ENCODE assay signal across 19 mouse cellular contexts in the genomic region with DNA sequence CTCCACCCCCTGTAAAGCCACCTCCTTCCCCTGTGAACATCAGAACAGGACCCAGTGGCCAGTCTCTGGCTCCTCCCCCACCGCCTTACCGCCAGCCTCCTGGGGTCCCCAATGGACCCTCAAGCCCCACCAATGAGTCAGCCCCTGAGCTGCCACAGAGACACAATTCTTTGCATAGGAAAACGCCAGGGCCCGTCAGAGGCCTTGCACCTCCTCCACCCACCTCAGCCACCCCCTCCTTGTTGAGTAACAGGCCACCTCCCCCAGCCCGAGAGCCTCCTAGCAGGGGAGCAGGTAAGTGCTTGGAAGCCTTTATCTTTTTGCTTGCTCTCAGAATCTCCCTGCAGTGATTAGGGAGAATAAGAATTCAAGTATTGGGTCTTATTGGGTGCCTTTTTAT. TPM values are rescaled to one million over a fixed set of nuclear protein-coding genes. Genes with fewer than 3 reads are reported as not detected.
DNase-seq lines count a peak whose midpoint lies in the region; ATAC-seq and TF ChIP-seq lines count a peak whose summit lies in the region.
"Had no signal": no experiment of that assay in that cellular context is flagged by ENCODE, and none has a peak within 500 bp of the region (broad histone marks: within the 10 kb centered on the region; RNA-seq: fewer than 3 reads in every experiment).

No protein-coding gene starts in this region.

- H3K4me1 ChIP-seq in heart, embryonic 13.5 days, result no peaks in the 10 kb centered on the region
- peaks cover 59% of the 10 kb centered on the region for H3K4me1 ChIP-seq in E14TG2a.4 (replicated peaks; ENCODE audit: low read depth, low read length)
- no peaks in the 10 kb centered on the region for H3K4me1 ChIP-seq in embryonic facial prominence, embryonic 11.5 days (ENCODE audit: control insufficient read depth, insufficient read depth, low read length)
- H3K4me1 ChIP-seq in limb, embryonic 15.5 days, result no peaks in the 10 kb centered on the region

- H3K36me3 ChIP-seq in heart, embryonic 13.5 days, result peaks cover 98% of the 10 kb centered on the region
- H3K36me3 ChIP-seq in E14TG2a.4 (ENCODE audit: insufficient read depth, low read length), result peaks cover 80% of the 10 kb centered on the region
- H3K36me3 ChIP-seq in embryonic facial prominence, embryonic 11.5 days (replicated peaks; ENCODE audit: control insufficient read depth, insufficient read depth, low read depth, low read length), result peaks cover 22% of the 10 kb centered on the region
- H3K36me3 ChIP-seq in limb, embryonic 15.5 days, result peaks cover 94% of the 10 kb centered on the region

- no peak for DNase-seq in heart, postnatal 4 days
- DNase-seq in embryonic facial prominence, embryonic 11.5 days (ENCODE audit: low spot score), result no peak
- no peak for DNase-seq in left cerebral cortex, postnatal 10 days (ENCODE audit: extremely low spot score in 1 of 2, low spot score in 2 of 2)
- DNase-seq: cerebellum, adult 9-11 months; heart, adult 11 months; lung, postnatal 10 days; spleen, adult 18-20 months; thymus, postnatal 36 days had no signal

- 0 out of 2 replicates have a peak overlapping the region, but pooled peaks have one; percentile 24 for H3K9ac ChIP-seq in heart, embryonic 13.5 days
- no peak overlapping the region for H3K9ac ChIP-seq in embryonic facial prominence, embryonic 11.5 days (replicated peaks; ENCODE audit: low read length)
- no peak overlapping the region for H3K9ac ChIP-seq in limb, embryonic 15.5 days
- H3K9ac ChIP-seq: hindbrain, embryonic 12.5 days; neural tube, embryonic 13.5 days had no signal

- no peak overlapping the region for H3K4me3 ChIP-seq in heart, embryonic 13.5 days
- H3K4me3 ChIP-seq in E14TG2a.4 (replicated peaks; ENCODE audit: low read length), result peak overlapping the region; percentile 50
- H3K4me3 ChIP-seq in embryonic facial prominence, embryonic 11.5 days (ENCODE audit: low read depth, low read length), result no peak overlapping the region
- no peak overlapping the region for H3K4me3 ChIP-seq in limb, embryonic 15.5 days
- H3K4me3 ChIP-seq: erythroblast, embryonic 14.5 days; hindbrain, embryonic 12.5 days; layer of hippocampus, adult 2 months; left cerebral cortex, adult 2 months; neural tube, embryonic 13.5 days had no signal

- TF ChIP-seq CTCF in E14TG2a.4 (conservative IDR thresholded peaks at IDR 0.05; ENCODE audit: low read length), result no peak

- WGBS in heart, embryonic 13.5 days, result 55% methylated on average over 5 of the region's 5 CpGs
- WGBS in embryonic facial prominence, embryonic 11.5 days, result 49% methylated on average over 5 of the region's 5 CpGs
- WGBS in limb, embryonic 15.5 days, result 60% methylated on average over 5 of the region's 5 CpGs

- H3K9me3 ChIP-seq in heart, embryonic 13.5 days, result peaks cover 3% of the 10 kb centered on the region; the same call in 1 of the 2 replicates
- no peaks in the 10 kb centered on the region for H3K9me3 ChIP-seq in E14TG2a.4 (ENCODE audit: low read length)
- H3K9me3 ChIP-seq in embryonic facial prominence, embryonic 11.5 days (replicated peaks; ENCODE audit: control insufficient read depth, low read length), result no peaks in the 10 kb centered on the region
- H3K9me3 ChIP-seq in limb, embryonic 15.5 days, result no peaks in the 10 kb centered on the region
- H3K9me3 ChIP-seq: neural tube, embryonic 13.5 days had no signal

- no peak overlapping the region for H3K4me2 ChIP-seq in heart, embryonic 13.5 days
- H3K4me2 ChIP-seq in embryonic facial prominence, embryonic 11.5 days (ENCODE audit: low read depth, low read length), result no peak overlapping the region
- H3K4me2 ChIP-seq in limb, embryonic 15.5 days, result no peak overlapping the region
- H3K4me2 ChIP-seq: hindbrain, embryonic 12.5 days; neural tube, embryonic 13.5 days had no signal

- intact Hi-C loops in left cerebral cortex, postnatal 10 days (cut with DNase I), result no loop called here

- ATAC-seq in heart, embryonic 13.5 days (ENCODE audit: extremely low read depth, insufficient number of reproducible peaks, low FRiP score, low TSS enrichment), result no peak
- 0 out of 2 replicates have a peak, but pooled peaks have one; percentile 3 for ATAC-seq in embryonic facial prominence, embryonic 11.5 days (replicated peaks; ENCODE audit: insufficient number of reproducible peaks, low FRiP score, low TSS enrichment, low read depth)
- ATAC-seq in limb, embryonic 15.5 days (ENCODE audit: insufficient number of reproducible peaks, low FRiP score, low TSS enrichment, low read depth), result no peak
- no peak for ATAC-seq in monocyte, adult 5-6 weeks (replicated peaks; ENCODE audit: insufficient number of reproducible peaks, low FRiP score, low TSS enrichment, poor library complexity, severe bottlenecking)

- no peak overlapping the region for H3K27ac ChIP-seq in heart, embryonic 13.5 days (replicated peaks)
- H3K27ac ChIP-seq in embryonic facial prominence, embryonic 11.5 days (replicated peaks; ENCODE audit: low read depth, low read length), result no peak overlapping the region
- 0 out of 2 replicates have a peak overlapping the region, but pooled peaks have one; percentile 6 for H3K27ac ChIP-seq in limb, embryonic 15.5 days
- H3K27ac ChIP-seq: hindbrain, embryonic 12.5 days; kidney, postnatal 0 days; layer of hippocampus, adult 2 months; left cerebral cortex, adult 2 months; neural tube, embryonic 13.5 days had no signal

- no peaks in the 10 kb centered on the region for H3K27me3 ChIP-seq in heart, embryonic 13.5 days (replicated peaks)
- no peaks in the 10 kb centered on the region for H3K27me3 ChIP-seq in E14TG2a.4 (ENCODE audit: insufficient read depth, low read length)
- no peaks in the 10 kb centered on the region for H3K27me3 ChIP-seq in embryonic facial prominence, embryonic 11.5 days (ENCODE audit: control insufficient read depth, insufficient read depth, low read length)
- no peaks in the 10 kb centered on the region for H3K27me3 ChIP-seq in limb, embryonic 15.5 days
- H3K27me3 ChIP-seq: CH12.LX; hindbrain, embryonic 12.5 days; neural tube, embryonic 13.5 days had no signal

RNA-seq across cellular contexts. Expression of a gene that starts 15.2 kb away (rescaled TPM):
- polyA plus RNA-seq in heart, embryonic 13.5 days (2015; fragmentation: Nextera tagmentation; extraction: Ambion mirVana), result 21.1 and 22.9 TPM in 2 replicates
- total RNA-seq in heart, postnatal 4 days (2021), result 10 to 100 TPM in 1 of 2 experiments, 1 to 10 TPM in 1; 9.8 to 10.2 TPM
- 55.4 and 57.1 TPM in 2 replicates for polyA plus RNA-seq in embryonic facial prominence, embryonic 11.5 days (2014; fragmentation: Nextera tagmentation; extraction: Ambion mirVana)
- polyA plus RNA-seq in limb, embryonic 15.5 days (2015; fragmentation: Nextera tagmentation; extraction: Ambion mirVana), result 23.2 and 24.1 TPM in 2 replicates
- under 1 TPM; 0.32 TPM for total RNA-seq in left cerebral cortex, postnatal 10 days (2021)
- 0.67 to 1.7 TPM (median 0.75 TPM) in 3 replicates for total RNA-seq in monocyte, adult 5-6 weeks (2017)

RNA-seq across cellular contexts. Expression of a gene that starts 29.0 kb away (rescaled TPM):
- polyA plus RNA-seq in heart, embryonic 13.5 days (2015; fragmentation: Nextera tagmentation; extraction: Ambion mirVana), result 2.3 and 2.6 TPM in 2 replicates
- total RNA-seq in heart, postnatal 4 days (2021), result 10 to 100 TPM; 12.6 to 14.1 TPM
- polyA plus RNA-seq in embryonic facial prominence, embryonic 11.5 days (2014; fragmentation: Nextera tagmentation; extraction: Ambion mirVana), result 4.4 and 4.6 TPM in 2 replicates
- 4.1 and 4.2 TPM in 2 replicates for polyA plus RNA-seq in limb, embryonic 15.5 days (2015; fragmentation: Nextera tagmentation; extraction: Ambion mirVana)
- total RNA-seq in left cerebral cortex, postnatal 10 days (2021), result 10 to 100 TPM; 28.5 to 29.6 TPM
- total RNA-seq in monocyte, adult 5-6 weeks (2017), result 5.3 to 13.1 TPM (median 7.1 TPM) in 3 replicates

RNA-seq across cellular contexts. Expression of a gene that starts 35.2 kb away (rescaled TPM):
- 27.9 and 28.3 TPM in 2 replicates for polyA plus RNA-seq in heart, embryonic 13.5 days (2015; fragmentation: Nextera tagmentation; extraction: Ambion mirVana)
- 10 to 100 TPM; 34.6 to 38.1 TPM for total RNA-seq in heart, postnatal 4 days (2021)
- polyA plus RNA-seq in embryonic facial prominence, embryonic 11.5 days (2014; fragmentation: Nextera tagmentation; extraction: Ambion mirVana), result 32.7 and 40.2 TPM in 2 replicates
- polyA plus RNA-seq in limb, embryonic 15.5 days (2015; fragmentation: Nextera tagmentation; extraction: Ambion mirVana), result 43.9 and 51.7 TPM in 2 replicates
- 10 to 100 TPM; 16.6 to 16.9 TPM for total RNA-seq in left cerebral cortex, postnatal 10 days (2021)
- total RNA-seq in monocyte, adult 5-6 weeks (2017), result 61.0 to 76.9 TPM (median 62.9 TPM) in 3 replicates

RNA-seq across cellular contexts. Expression of a gene that starts 55.8 kb away (rescaled TPM):
- 0.64 and 0.98 TPM in 2 replicates for polyA plus RNA-seq in heart, embryonic 13.5 days (2015; fragmentation: Nextera tagmentation; extraction: Ambion mirVana)
- total RNA-seq in heart, postnatal 4 days (2021), result 1 to 10 TPM; 1.3 TPM
- 1.1 TPM in 2 replicates for polyA plus RNA-seq in embryonic facial prominence, embryonic 11.5 days (2014; fragmentation: Nextera tagmentation; extraction: Ambion mirVana)
- polyA plus RNA-seq in limb, embryonic 15.5 days (2015; fragmentation: Nextera tagmentation; extraction: Ambion mirVana), result 11.1 TPM in 2 replicates
- 100 to 1,000 TPM; 121 to 122 TPM for total RNA-seq in left cerebral cortex, postnatal 10 days (2021)
- not detected in 3 replicates for total RNA-seq in monocyte, adult 5-6 weeks (2017)
- polyA plus RNA-seq: erythroblast, embryonic 14.5 days had no signal
